Mouse (Mus musculus): ENCODE measurements around the gene Spx. TPM values are rescaled to one million over a fixed set of nuclear protein-coding genes. Genes with fewer than 3 reads are reported as not detected.

Spx gene
- polyA plus RNA-seq, 1 experiment from 2014 or later = 1.0 TPM

DNA sequence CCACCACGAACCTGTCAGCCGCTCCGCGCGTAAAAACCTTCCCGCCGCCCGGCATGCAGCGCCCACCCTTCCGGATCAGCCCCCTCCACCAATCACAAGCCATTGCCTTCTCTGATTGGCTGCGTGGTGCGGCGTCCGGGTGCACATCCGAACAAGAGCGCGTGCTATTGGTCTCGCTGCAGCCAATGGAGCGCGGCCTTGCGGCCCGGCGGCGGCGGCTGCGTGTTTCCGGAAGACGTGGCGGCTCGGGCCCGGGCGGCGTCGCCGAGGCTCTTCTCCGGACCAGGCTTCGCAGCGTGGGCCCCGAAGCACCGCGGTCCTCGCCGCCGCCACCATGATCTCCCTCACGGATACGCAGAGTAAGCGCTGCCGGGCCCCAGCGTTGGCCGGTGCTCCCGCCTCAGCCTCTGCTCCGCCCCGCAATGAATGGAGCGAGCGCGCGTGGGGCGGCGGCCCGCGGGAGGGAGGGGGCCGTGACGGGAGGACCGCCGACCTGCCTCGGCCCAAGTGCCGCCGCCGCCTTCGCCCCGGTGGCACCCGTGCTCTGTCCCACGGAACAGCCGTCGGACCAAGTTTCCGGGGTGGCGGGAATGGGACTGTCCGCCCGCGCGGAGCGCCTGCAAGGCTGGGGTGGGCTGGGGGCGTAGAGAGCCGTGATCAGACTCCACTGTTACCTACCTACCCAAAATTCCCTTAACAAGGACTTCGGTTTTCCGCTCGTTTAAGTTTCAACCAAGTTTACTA is 26.1 kb upstream of the Spx start, which contains the start of the genes Recql and Golt1b:
Gene Recql (minus strand): TSS at position 77 of the 744 bp plus-strand sequence.
Gene Golt1b (plus strand): TSS at position 211 of the 744 bp plus-strand sequence.
- no peaks in the 10 kb centered on the region for H3K27me3 ChIP-seq
- H3K9me3 ChIP-seq = no peaks in the 10 kb centered on the region
- H3K27ac ChIP-seq = 0 out of 2 replicates have a peak within 1 kb of the TSS, but pooled peaks have one; percentile 15
- H3K4me3 ChIP-seq = peak within 1 kb of the TSS; percentile 98
- WGBS = under 1% methylated on average over 69 of the region's 87 CpGs
- peak within 1 kb of the TSS; percentile 93 for H3K9ac ChIP-seq
- ATAC-seq (ENCODE audit: low FRiP score, low read depth) = peak; percentile 100
- peak within 1 kb of the TSS; percentile 82 for H3K4me2 ChIP-seq (replicated peaks)
- H3K36me3 ChIP-seq = no peaks in the 10 kb centered on the region
- H3K4me1 ChIP-seq = peaks cover 32% of the 10 kb centered on the region

DNA sequence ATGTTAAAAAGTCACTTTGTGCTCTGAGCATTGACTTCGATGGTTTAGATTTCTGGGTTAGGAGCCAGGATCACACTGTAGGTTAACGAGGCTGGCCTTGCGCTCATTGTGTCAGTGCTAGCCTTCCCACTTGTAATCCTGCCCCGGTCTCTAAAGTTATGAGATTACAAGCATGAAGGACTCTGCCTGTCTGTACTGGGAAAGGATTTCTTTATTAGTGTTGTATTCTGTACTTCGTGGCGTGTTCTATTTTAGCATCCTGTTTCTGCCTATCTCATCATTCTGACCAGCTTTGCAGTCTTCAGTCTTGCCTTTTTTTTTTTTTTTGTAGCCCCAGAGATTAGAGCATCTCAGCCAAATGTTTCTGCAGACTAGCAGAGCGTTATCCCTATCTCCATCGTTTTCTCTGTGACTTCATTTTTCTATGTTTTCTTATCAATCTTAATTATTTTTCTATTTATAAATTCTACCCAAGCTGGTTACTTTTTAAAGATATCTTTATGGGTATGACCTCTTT is 25.4 kb upstream of the Spx start:
- Histone ChIP-seq H3K4me3 (peak overlapping the region; percentile 98), H3K4me1 (peaks cover 32% of the 10 kb centered on the region), H3K36me3 (peaks cover under 1% of the 10 kb centered on the region), H3K4me2 (replicated peaks) (peak overlapping the region; percentile 82), H3K27me3 (no peaks in the 10 kb centered on the region), H3K9me3 (no peaks in the 10 kb centered on the region), H3K27ac (no peak overlapping the region), H3K9ac (peak overlapping the region; percentile 93)
- 17% methylated on average over 8 of the region's 8 CpGs for WGBS
- no peak for ATAC-seq (ENCODE audit: low FRiP score, low read depth)

DNA sequence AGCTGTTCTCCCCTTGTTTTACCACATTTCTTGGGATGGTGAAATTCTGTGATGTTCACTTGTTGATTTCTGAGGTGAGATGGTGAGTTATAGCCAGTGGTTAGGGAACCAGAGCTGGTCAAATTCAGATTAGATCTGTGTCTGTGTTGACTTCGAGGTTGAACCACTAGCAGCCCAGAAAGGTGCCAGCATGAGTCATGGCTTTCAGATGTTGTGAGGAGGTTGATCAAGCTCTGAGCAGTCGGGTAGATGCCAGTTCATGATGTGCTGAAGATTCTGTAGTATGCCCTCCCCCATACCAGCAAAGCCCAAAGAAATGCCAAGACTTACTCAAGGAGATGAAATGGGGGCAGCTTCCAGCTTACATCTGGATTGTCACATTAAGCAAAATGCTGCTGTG is 24.1 kb upstream of the Spx start:
- H3K36me3 ChIP-seq = peaks cover 13% of the 10 kb centered on the region
- H3K27ac ChIP-seq = no peak overlapping the region
- peaks cover 32% of the 10 kb centered on the region for H3K4me1 ChIP-seq
- H3K4me3 ChIP-seq = no peak overlapping the region
- H3K9ac ChIP-seq = 0 out of 2 replicates have a peak overlapping the region, but pooled peaks have one; percentile 93
- H3K4me2 ChIP-seq (replicated peaks) = no peak overlapping the region; the same call in 1 of the 2 replicates
- no peaks in the 10 kb centered on the region for H3K9me3 ChIP-seq
- 89% methylated on average over 2 of the region's 2 CpGs for WGBS
- no peak for ATAC-seq (ENCODE audit: low FRiP score, low read depth)
- H3K27me3 ChIP-seq = no peaks in the 10 kb centered on the region

DNA sequence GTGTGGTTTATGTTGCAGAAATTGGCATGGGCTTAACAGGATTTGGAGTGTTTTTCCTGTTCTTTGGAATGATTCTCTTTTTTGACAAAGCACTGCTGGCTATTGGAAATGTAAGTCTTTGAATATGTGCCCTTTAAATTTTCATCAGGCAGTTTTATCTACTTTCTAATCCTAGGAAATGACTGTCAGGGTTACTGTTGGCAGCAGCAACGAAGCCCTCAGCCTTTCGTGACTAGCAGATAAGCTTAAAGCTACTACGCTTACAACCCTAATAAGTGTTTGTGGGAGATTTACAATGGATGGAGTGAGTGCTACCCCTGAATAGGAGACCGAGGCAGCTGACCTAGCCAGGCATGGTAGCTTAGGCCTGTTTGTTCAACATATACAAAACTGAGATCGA is 20.9 kb upstream of the Spx start:
- no peaks in the 10 kb centered on the region for H3K9me3 ChIP-seq
- peaks cover 26% of the 10 kb centered on the region for H3K4me1 ChIP-seq
- H3K4me3 ChIP-seq = no peak overlapping the region
- ATAC-seq (ENCODE audit: low FRiP score, low read depth) = no peak
- H3K27me3 ChIP-seq = no peaks in the 10 kb centered on the region
- H3K36me3 ChIP-seq = peaks cover 38% of the 10 kb centered on the region
- H3K27ac ChIP-seq = no peak overlapping the region
- WGBS = 58% methylated on average over 5 of the region's 5 CpGs
- H3K4me2 ChIP-seq (replicated peaks) = no peak overlapping the region
- no peak overlapping the region for H3K9ac ChIP-seq

DNA sequence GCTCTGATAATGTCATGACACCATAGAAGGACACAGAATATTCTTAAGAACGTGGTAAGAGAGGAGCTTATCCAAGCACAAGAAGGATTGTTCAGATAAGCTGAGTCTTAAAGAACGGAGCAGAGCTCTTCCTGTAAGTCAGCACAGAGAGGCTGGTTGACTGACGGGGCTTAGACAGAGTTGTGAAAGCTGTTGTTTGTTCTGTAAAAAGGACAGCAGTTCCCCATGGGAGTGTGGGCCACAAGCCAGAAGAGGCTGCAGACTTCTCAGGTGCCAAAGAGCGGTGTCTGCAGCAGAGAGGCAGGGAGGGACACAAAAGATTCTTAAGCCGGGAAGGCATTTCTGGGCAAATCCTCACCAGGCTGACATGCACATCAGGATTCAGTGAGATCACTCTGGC is 18.6 kb upstream of the Spx start:
- H3K9ac ChIP-seq = no peak overlapping the region
- H3K9me3 ChIP-seq = no peaks in the 10 kb centered on the region
- no peak overlapping the region for H3K4me3 ChIP-seq
- no peak overlapping the region for H3K4me2 ChIP-seq (replicated peaks)
- peaks cover 38% of the 10 kb centered on the region for H3K36me3 ChIP-seq
- H3K4me1 ChIP-seq = peaks cover 9% of the 10 kb centered on the region; the same call in 1 of the 2 replicates
- no peaks in the 10 kb centered on the region for H3K27me3 ChIP-seq
- no peak for ATAC-seq (ENCODE audit: low FRiP score, low read depth)
- WGBS = 92% methylated on average over 5 of the region's 5 CpGs
- H3K27ac ChIP-seq = no peak overlapping the region

DNA sequence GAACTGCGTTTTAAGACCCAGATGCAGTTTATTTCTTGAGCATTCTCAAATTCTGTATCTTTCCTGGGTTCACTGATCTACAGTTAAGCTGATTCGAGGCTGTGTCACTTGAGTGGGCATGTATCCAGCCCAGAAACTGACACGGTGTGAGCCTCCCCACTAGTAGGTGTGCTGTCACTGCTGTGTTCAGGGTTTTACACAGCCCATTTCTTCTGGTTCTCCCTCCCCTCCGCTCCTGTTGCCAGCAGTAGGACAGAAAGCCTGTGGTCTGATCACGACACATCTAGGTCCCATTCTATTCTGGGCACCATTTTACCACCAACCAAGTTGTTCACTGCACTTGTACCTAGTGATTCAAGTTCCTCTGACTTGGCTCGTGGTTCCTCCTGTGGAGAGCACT is 17.5 kb upstream of the Spx start:
- 96% methylated on average over 6 of the region's 6 CpGs for WGBS
- no peak for ATAC-seq (ENCODE audit: low FRiP score, low read depth)
- H3K9me3 ChIP-seq = no peaks in the 10 kb centered on the region
- no peak overlapping the region for H3K4me2 ChIP-seq (replicated peaks)
- H3K4me3 ChIP-seq = no peak overlapping the region
- no peak overlapping the region for H3K9ac ChIP-seq
- H3K36me3 ChIP-seq = peaks cover 47% of the 10 kb centered on the region
- no peak overlapping the region for H3K27ac ChIP-seq
- H3K27me3 ChIP-seq = no peaks in the 10 kb centered on the region
- peaks cover 9% of the 10 kb centered on the region; the same call in 1 of the 2 replicates for H3K4me1 ChIP-seq

DNA sequence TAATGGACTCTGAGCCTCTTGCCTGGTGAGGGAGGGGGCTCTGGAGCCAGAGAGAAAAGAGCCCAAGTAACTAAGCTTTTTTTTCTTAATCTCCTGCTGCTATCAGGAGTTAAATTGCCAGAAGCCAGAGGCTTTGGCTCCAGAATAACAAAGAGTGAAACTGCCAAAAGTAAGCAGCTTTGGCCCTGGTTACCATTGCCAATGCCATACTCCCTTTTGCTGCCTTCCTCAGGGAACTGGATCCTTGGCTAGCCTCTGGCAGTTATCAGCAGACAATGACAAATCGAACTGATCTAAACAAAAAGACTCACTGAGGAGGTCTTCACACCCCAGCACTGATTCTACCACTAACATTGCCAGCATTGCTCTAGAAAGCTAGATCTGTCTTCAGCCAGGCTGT is 2.1 kb upstream of the Spx start:
- no peak for ATAC-seq (ENCODE audit: low FRiP score, low read depth)
- Histone ChIP-seq H3K9me3 (no peaks in the 10 kb centered on the region), H3K9ac (no peak overlapping the region), H3K4me3 (no peak overlapping the region), H3K4me1 (0 out of 2 replicates have a peak, but pooled peaks cover 5% of the 10 kb centered on the region), H3K36me3 (no peaks in the 10 kb centered on the region), H3K27ac (no peak overlapping the region), H3K27me3 (peaks cover 40% of the 10 kb centered on the region), H3K4me2 (replicated peaks) (no peak overlapping the region)
- WGBS = 37% methylated on average over 1 of the region's 1 CpGs

DNA sequence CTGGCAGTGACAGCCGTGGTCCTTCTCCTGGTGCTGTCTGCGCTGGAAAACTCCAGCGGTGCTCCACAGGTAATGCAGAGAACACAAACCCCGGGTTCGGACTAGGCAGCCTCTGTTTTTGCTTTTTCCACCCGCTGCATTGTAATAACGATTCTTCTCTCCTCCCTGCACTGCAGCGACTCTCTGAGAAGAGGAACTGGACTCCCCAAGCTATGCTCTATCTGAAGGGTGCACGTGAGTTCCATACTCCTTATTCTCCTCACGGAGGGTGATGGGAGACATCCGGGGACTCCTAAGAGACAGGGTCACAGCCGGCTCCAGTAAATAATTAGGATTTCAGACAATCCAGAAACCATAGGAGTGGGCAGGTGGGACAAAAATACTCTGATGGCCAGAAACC is 604 bp downstream of the Spx start:
- 10% methylated on average over 12 of the region's 12 CpGs for WGBS
- Histone ChIP-seq H3K36me3 (peaks cover 4% of the 10 kb centered on the region; the same call in 1 of the 2 replicates), H3K4me3 (no peak overlapping the region), H3K27me3 (peaks cover 43% of the 10 kb centered on the region), H3K9ac (no peak overlapping the region), H3K27ac (no peak overlapping the region), H3K4me1 (0 out of 2 replicates have a peak, but pooled peaks cover 5% of the 10 kb centered on the region), H3K9me3 (no peaks in the 10 kb centered on the region), H3K4me2 (replicated peaks) (no peak overlapping the region)
- ATAC-seq (ENCODE audit: low FRiP score, low read depth) = no peak

DNA sequence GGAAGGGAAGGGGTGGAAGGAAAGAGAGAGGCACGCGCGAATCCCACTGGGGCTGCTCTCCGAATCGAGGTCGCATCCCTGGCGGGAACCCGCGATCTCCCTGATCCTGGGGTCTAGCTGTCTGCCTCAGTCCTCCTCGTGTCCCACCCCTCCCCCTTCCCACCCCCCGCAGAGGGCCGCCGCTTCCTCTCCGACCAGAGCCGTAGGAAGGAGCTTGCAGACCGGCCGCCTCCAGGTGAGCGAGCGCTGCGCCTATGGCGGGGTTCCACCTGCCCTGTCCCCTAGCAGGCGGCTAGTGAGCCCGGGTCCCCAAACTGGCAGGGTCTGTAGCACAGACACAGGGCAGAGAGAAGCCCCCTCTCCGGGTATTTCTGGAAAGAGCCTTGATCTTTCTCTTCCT is 1.4 kb downstream of the Spx start:
- Histone ChIP-seq H3K27me3 (peaks cover 43% of the 10 kb centered on the region), H3K27ac (no peak overlapping the region), H3K36me3 (peaks cover 8% of the 10 kb centered on the region; the same call in 1 of the 2 replicates), H3K4me1 (0 out of 2 replicates have a peak, but pooled peaks cover 5% of the 10 kb centered on the region), H3K9me3 (no peaks in the 10 kb centered on the region), H3K9ac (peak overlapping the region; percentile 57; the same call in 1 of the 2 replicates), H3K4me2 (replicated peaks) (peak overlapping the region; percentile 61), H3K4me3 (peak overlapping the region; percentile 37)
- no peak; the same call in 1 of the 2 replicates for ATAC-seq (ENCODE audit: low FRiP score, low read depth)
- 3% methylated on average over 24 of the region's 24 CpGs for WGBS

DNA sequence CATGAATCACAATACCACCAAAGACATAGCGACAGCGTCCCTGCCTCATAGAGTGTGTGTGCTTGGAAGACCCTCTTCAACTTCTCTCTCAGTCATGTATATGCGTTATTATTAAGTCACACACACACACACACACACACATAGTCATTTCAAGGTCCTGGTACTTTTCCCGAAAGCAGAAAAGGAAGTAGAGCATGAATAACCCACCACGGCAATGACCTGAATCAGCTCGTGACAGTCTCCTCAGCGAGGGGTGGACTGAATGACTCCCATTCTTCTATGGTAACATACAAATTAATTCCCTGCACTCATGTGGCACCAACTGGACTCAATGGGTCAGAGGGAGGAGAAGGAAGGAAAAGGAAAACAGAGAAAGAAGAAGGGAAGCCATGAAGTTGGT is 11.7 kb downstream of the Spx start:
- H3K9me3 ChIP-seq = no peaks in the 10 kb centered on the region

DNA sequence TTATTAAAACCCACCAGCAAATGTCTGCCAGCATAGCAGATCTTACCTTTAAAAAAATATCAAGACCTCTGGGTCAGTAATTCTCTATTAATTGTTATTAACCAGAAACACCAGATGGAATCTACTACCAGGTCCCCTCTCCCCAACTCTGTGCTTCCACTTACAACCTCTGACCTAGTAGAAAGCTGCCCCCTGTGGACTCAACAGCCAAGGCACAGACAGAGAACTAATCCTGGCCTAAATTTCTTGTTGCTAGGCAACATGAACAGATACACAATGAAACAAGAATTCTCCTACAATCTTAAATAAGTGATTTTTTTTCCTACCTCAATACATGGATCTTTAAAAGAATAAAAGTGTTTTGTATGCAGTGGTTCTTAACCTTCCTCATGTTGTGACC is 15.8 kb downstream of the Spx start:
- Histone ChIP-seq H3K9ac (no peak overlapping the region), H3K4me3 (no peak overlapping the region), H3K9me3 (no peaks in the 10 kb centered on the region), H3K4me1 (no peaks in the 10 kb centered on the region), H3K4me2 (replicated peaks) (no peak overlapping the region), H3K36me3 (no peaks in the 10 kb centered on the region), H3K27ac (no peak overlapping the region), H3K27me3 (no peaks in the 10 kb centered on the region)
- ATAC-seq (ENCODE audit: low FRiP score, low read depth) = no peak

More for the DNA sequence above, 11.7 kb downstream of the Spx start:
- Histone ChIP-seq H3K4me2 (replicated peaks) (no peak overlapping the region), H3K4me1 (no peaks in the 10 kb centered on the region), H3K27ac (no peak overlapping the region), H3K9ac (no peak overlapping the region), H3K4me3 (no peak overlapping the region), H3K36me3 (no peaks in the 10 kb centered on the region), H3K27me3 (no peaks in the 10 kb centered on the region)
- WGBS = 79% methylated on average over 7 of the region's 7 CpGs
- no peak for ATAC-seq (ENCODE audit: low FRiP score, low read depth)

DNA sequence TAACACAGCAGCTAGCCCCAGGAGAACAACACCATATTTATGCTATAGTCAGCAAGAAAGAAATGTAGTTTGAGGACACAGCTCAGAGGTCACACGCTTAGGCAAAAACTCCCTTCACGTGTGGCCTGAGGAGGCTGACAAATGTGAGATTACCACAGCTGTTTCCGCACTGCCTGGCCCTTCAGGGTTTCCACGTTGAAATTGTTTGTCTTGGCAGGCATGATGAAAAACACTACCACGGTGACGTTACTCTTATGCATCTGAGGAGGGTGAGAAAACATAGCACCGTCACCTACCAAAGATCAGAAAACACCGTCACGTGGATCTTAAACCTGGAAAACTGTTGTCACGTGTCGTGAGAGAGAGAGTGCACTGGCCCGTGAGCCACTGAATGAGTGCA is 38.1 kb downstream of the Spx start:
- WGBS = 66% methylated on average over 12 of the region's 12 CpGs
- peak; percentile 49; the same call in 1 of the 2 replicates for ATAC-seq (ENCODE audit: low FRiP score, low read depth)

More for the DNA sequence above, 38.1 kb downstream of the Spx start:
- no peaks in the 10 kb centered on the region for H3K36me3 ChIP-seq
- H3K4me1 ChIP-seq = 0 out of 2 replicates have a peak, but pooled peaks cover 2% of the 10 kb centered on the region
- no peak overlapping the region for H3K4me3 ChIP-seq
- H3K9me3 ChIP-seq = no peaks in the 10 kb centered on the region
- H3K27ac ChIP-seq = no peak overlapping the region
- no peak overlapping the region for H3K4me2 ChIP-seq (replicated peaks)
- H3K27me3 ChIP-seq = no peaks in the 10 kb centered on the region
- no peak overlapping the region for H3K9ac ChIP-seq
